Mouse (Mus musculus) MEL (cell line): ENCODE measurements around the gene Ift81.
A peak's percentile ranks its signal among the peaks of the same experiment; 100 is the strongest.

ENCODE experiments used
- CTCF ChIP-seq, 3 experiments: IDR thresholded peaks in 2 of 3; conservative IDR thresholded peaks in 1 of 3; 2 replicates each; pipeline ENCODE4 v1.5.1; 2011 to 2012; ENCODE audit warnings: low read length in 3 of 3, low read depth in 2 of 3, mild to moderate bottlenecking in 2 of 3, improper control_type of control experiment in 1 of 3, inconsistent platforms in 1 of 3, mixed read lengths in 1 of 3, moderate library complexity in 1 of 3; ENCODE audit not compliant: control insufficient read depth in 1 of 3, insufficient read depth in 1 of 3, poor library complexity in 1 of 3, severe bottlenecking in 1 of 3
- EP300 ChIP-seq, 2 experiments: IDR thresholded peaks; 2 replicates each; pipeline ENCODE4 v1.6.1; 2011; ENCODE audit warnings: improper control_type of control experiment in 2 of 2, low read length in 2 of 2, low read depth in 1 of 2, mild to moderate bottlenecking in 1 of 2
- JUND ChIP-seq: IDR thresholded peaks from 2 replicates; pipeline ENCODE4 v1.6.1; 2011; ENCODE audit warnings: low read depth, mild to moderate bottlenecking, improper control_type of control experiment, low read length
- MAX ChIP-seq: IDR thresholded peaks from 2 replicates; pipeline ENCODE4 v1.6.1; 2011; ENCODE audit warnings: low read length, improper control_type of control experiment
- MAZ ChIP-seq: IDR thresholded peaks from 2 replicates; pipeline ENCODE4 v1.6.1; 2012; ENCODE audit warnings: low read depth, mild to moderate bottlenecking, inconsistent platforms, low read length, improper control_type of control experiment
- NELFE ChIP-seq: IDR thresholded peaks from 2 replicates; pipeline ENCODE4 v1.6.1; 2011; ENCODE audit warnings: low read depth, low read length, improper control_type of control experiment
- TAL1 ChIP-seq: IDR thresholded peaks from 2 replicates; pipeline ENCODE4 v1.6.1; 2012; ENCODE audit warnings: mild to moderate bottlenecking, inconsistent platforms, low read length, moderate library complexity, mixed read lengths
- TBP ChIP-seq: IDR thresholded peaks from 2 replicates; pipeline ENCODE4 v1.8.0; 2011; ENCODE audit warnings: low read depth, low read length, improper control_type of control experiment

DNA sequence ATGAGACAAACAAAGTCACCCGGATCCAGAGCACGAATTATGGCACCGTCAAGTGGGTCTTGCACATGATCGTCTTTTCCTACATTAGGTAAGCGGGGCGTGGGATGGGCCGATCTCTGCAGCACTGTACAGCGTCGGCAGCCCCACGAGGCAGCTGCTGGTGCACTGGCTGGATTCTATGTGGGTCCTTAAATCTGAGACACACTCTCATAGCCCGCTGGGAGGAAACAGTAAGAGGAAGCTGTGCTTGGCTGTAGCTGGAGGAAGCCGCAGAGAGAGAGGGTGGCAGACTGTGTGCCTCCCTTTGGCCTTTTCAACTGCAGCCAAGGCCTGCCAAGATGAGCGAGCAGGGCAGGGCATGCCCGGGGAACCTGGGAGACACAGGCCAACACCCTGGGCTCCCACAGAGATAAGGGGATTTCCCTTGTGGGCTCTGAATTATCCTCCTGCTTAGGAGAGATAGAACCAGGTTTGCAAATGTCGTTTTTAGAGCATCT, 29.8 kb upstream of the Ift81 start:
- TF ChIP-seq CTCF (IDR thresholded peaks at IDR 0.05 in 2 of 3, conservative IDR thresholded peaks at IDR 0.05 in 1 of 3; ENCODE audit: control insufficient read depth in 1 of 3, insufficient read depth in 1 of 3, low read depth in 2 of 3, low read length in 3 of 3, poor library complexity in 1 of 3, severe bottlenecking in 1 of 3): no peak
- TF ChIP-seq TAL1: peak; percentile 66
- TF ChIP-seq NELFE: peak; percentile 30
- TF ChIP-seq TBP: no peak
- TF ChIP-seq EP300 (IDR thresholded peaks at IDR 0.05; ENCODE audit: low read depth in 1 of 2, low read length in 2 of 2): peak; percentile 52 to 83
- peak; percentile 23; the same call in 1 of the 2 replicates for TF ChIP-seq MAZ
- no peak for TF ChIP-seq JUND
- TF ChIP-seq MAX: peak; percentile 46
